Mouse (Mus musculus) neural tube, embryonic 13.5 days (tissue): ENCODE data around the gene Clic1. TPM values are rescaled to one million over a fixed set of nuclear protein-coding genes. Genes with fewer than 3 reads are reported as not detected.

Experiments
- ATAC-seq: fragments of 200-750 bp; cut with Nextera tagmentation; 2 replicates; pipeline ENCODE4 v1.8.0; 2017; ENCODE audit warnings: low read depth, mild to moderate bottlenecking, moderate TSS enrichment, moderate library complexity
- H3K27ac ChIP-seq: fragments of 300-500 bp; sonication (generic); replicated peaks from 2 replicates; pipeline ENCODE4 v1.5.1; 2015; ENCODE audit warnings: moderate library complexity, mild to moderate bottlenecking, inconsistent platforms
- H3K27me3 ChIP-seq: fragments of 300-500 bp; sonication (generic); 2 replicates; pipeline ENCODE4 v1.6.1; 2015; ENCODE audit warnings: mild to moderate bottlenecking, inconsistent platforms
- H3K36me3 ChIP-seq: fragments of 300-500 bp; sonication (generic); 2 replicates; pipeline ENCODE4 v1.6.1; 2015; ENCODE audit warnings: mild to moderate bottlenecking, inconsistent platforms
- H3K4me1 ChIP-seq: fragments of 300-500 bp; sonication (generic); replicated peaks from 2 replicates; pipeline ENCODE4 v1.6.1; 2015; ENCODE audit warnings: inconsistent platforms
- H3K4me2 ChIP-seq: fragments of 300-500 bp; sonication (generic); 2 replicates; pipeline ENCODE4 v1.6.1; 2015; ENCODE audit warnings: inconsistent platforms, mild to moderate bottlenecking, moderate library complexity
- H3K4me3 ChIP-seq: fragments of 300-500 bp; sonication (generic); 2 replicates; pipeline ENCODE4 v1.5.1; 2015; ENCODE audit warnings: mild to moderate bottlenecking, inconsistent platforms
- H3K9ac ChIP-seq: fragments of 300-500 bp; sonication (generic); 2 replicates; pipeline ENCODE4 v1.6.1; 2015; ENCODE audit warnings: moderate library complexity, mild to moderate bottlenecking, inconsistent platforms
- H3K9me3 ChIP-seq: fragments of 300-500 bp; sonication (generic); 2 replicates; pipeline ENCODE4 v1.6.1; 2016; ENCODE audit warnings: inconsistent platforms
- WGBS: fragments of 180-500 bp; shearing (Covaris S2); methylation state at CpG from one replicate; pipeline ENCODE4 v1.1.7; 2015; 5-methylcytosine and 5-hydroxymethylcytosine counted together
- polyA plus RNA-seq: library from polyadenylated mRNA; unstranded; fragments of >200 nt; fragmentation: Nextera tagmentation; extraction: Ambion mirVana; gene quantifications from 2 replicates; pipeline ENCODE4 v1.2.1, GENCODE M21; 2015

Gene Clic1
- polyA plus RNA-seq, 1 experiment from 2014 or later: 145 TPM

DNA sequence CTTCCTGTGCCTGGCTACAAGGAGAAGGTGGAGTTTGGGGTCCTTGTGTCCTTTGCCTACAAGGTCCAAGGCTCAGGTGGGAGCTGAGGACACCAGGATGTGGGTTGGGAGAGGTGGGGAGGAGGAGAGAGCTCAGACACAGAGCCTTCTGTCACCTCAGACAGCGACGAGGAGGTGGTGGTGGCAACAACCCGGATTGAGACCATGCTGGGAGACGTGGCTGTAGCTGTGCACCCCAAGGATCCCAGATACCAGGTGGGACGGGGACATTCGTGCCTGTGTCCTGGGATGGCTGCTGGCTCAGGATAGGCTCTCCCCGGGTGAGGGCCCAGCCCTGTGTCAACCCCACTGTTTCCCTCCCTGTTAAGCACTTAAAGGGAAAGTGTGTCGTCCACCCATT, 38.3 kb upstream of the Clic1 start:
- Histone ChIP-seq H3K4me2 (no peak overlapping the region), H3K9me3 (no peaks in the 10 kb centered on the region), H3K9ac (no peak overlapping the region), H3K4me3 (no peak overlapping the region), H3K27me3 (no peaks in the 10 kb centered on the region), H3K36me3 (peaks cover 97% of the 10 kb centered on the region), H3K4me1 (peaks cover 6% of the 10 kb centered on the region; the same call in 1 of the 2 replicates), H3K27ac (no peak overlapping the region)
- ATAC-seq: no peak
- WGBS: 90% methylated on average over 8 of the region's 8 CpGs

DNA sequence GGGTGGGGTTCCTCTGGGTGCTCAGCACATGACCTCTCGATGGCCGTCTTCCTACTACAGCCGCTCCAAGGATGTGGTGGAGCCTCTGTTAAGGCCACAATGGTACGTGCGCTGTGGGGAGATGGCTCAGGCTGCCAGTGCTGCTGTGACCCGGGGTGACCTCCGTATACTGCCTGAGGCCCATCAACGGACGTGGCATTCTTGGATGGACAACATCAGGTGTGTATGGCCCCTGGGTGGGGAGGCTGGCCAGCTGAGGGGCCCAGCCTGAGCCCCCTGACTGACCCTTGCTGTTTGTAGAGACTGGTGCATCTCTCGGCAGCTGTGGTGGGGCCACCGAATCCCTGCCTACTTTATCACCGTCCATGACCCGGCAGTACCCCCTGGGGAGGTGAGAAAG, 37.3 kb upstream of the Clic1 start:
- Histone ChIP-seq H3K9ac (no peak overlapping the region), H3K4me2 (no peak overlapping the region), H3K9me3 (no peaks in the 10 kb centered on the region), H3K36me3 (peaks cover 96% of the 10 kb centered on the region), H3K4me1 (peaks cover 11% of the 10 kb centered on the region; the same call in 1 of the 2 replicates), H3K27me3 (no peaks in the 10 kb centered on the region), H3K4me3 (no peak overlapping the region), H3K27ac (no peak overlapping the region)
- no peak for ATAC-seq
- WGBS: 82% methylated on average over 13 of the region's 13 CpGs

DNA sequence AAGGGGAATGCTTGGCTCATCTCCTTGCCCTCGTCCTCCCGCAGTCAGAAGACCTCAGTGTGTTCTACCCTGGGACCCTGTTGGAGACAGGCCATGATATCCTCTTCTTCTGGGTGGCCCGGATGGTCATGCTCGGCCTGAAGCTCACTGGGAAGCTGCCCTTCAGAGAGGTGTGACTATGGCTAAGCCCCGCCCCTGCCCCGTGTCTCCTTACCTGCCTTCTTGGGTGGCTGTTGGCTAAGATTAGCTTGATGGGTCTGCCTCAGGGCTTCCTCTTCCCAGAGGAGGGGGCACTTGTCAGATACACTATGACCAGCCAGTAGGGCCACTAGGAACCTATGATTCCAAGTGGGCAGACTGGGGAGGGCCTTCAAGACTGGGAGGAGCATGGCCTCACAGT, 36.5 kb upstream of the Clic1 start:
- peaks cover 11% of the 10 kb centered on the region; the same call in 1 of the 2 replicates for H3K4me1 ChIP-seq
- H3K27ac ChIP-seq: no peak overlapping the region
- no peak overlapping the region for H3K9ac ChIP-seq
- ATAC-seq: no peak
- H3K27me3 ChIP-seq: no peaks in the 10 kb centered on the region
- 86% methylated on average over 6 of the region's 6 CpGs for WGBS
- no peak overlapping the region for H3K4me3 ChIP-seq
- H3K4me2 ChIP-seq: no peak overlapping the region
- H3K36me3 ChIP-seq: peaks cover 94% of the 10 kb centered on the region
- no peaks in the 10 kb centered on the region for H3K9me3 ChIP-seq

DNA sequence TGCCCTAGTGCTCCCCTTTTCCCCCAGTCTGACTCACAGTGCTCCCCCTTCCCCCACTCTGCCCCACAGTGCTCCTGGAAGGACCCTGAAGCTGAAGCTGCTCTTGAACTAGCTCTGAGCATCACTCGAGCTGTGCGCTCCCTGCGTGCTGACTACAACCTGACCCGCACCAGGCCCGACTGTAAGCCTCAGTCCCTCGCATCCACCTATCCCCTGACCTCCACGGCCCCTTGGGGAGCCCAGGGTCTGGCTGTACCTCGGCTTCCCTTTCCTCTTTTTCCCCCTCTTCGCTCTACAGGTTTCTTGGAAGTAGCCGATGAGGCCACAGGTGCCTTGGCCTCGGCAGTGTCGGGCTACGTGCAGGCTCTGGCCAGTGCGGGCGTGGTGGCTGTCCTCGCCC, 34.5 kb upstream of the Clic1 start:
- WGBS: 92% methylated on average over 16 of the region's 16 CpGs

DNA sequence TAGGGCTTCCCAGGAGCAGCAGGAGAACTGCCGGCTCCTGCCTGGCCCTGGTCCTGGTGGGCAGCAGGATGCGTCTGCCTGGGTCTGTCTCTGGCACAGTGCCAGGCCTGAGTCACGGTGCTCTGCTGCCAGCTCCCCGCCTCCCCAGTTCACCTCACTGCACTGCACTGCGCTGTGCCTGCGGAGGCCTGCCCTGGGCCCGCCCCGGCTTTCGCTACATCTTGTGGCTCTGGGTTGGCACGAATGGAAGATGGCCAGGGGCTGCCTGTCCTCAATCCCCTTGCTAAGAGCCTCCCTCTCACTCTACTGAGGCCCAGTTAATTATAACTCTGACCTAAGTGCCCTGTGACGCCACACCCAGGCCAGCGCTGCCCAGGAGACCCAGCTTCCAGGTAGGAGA, 33.4 kb upstream of the Clic1 start, which contains the start of gene Vwa7:
Gene Vwa7, plus strand, starts transcription at position 204 of the 400 bp plus-strand sequence.
- Histone ChIP-seq H3K27ac (no peak within 1 kb of the TSS), H3K4me1 (peaks cover 17% of the 10 kb centered on the region), H3K4me2 (no peak within 1 kb of the TSS), H3K4me3 (no peak within 1 kb of the TSS), H3K9ac (peak within 1 kb of the TSS; percentile 31; the same call in 1 of the 2 replicates), H3K36me3 (peaks cover 64% of the 10 kb centered on the region), H3K27me3 (no peaks in the 10 kb centered on the region), H3K9me3 (no peaks in the 10 kb centered on the region)
- ATAC-seq: peak; percentile 34; the same call in 1 of the 2 replicates
- 61% methylated on average over 12 of the region's 12 CpGs for WGBS

More for the DNA sequence above, 34.5 kb upstream of the Clic1 start:
- H3K27ac ChIP-seq: no peak overlapping the region
- H3K27me3 ChIP-seq: no peaks in the 10 kb centered on the region
- no peak overlapping the region for H3K4me3 ChIP-seq
- H3K4me1 ChIP-seq: peaks cover 11% of the 10 kb centered on the region; the same call in 1 of the 2 replicates
- H3K9me3 ChIP-seq: no peaks in the 10 kb centered on the region
- H3K36me3 ChIP-seq: peaks cover 75% of the 10 kb centered on the region
- no peak for ATAC-seq
- H3K4me2 ChIP-seq: no peak overlapping the region
- no peak overlapping the region for H3K9ac ChIP-seq

DNA sequence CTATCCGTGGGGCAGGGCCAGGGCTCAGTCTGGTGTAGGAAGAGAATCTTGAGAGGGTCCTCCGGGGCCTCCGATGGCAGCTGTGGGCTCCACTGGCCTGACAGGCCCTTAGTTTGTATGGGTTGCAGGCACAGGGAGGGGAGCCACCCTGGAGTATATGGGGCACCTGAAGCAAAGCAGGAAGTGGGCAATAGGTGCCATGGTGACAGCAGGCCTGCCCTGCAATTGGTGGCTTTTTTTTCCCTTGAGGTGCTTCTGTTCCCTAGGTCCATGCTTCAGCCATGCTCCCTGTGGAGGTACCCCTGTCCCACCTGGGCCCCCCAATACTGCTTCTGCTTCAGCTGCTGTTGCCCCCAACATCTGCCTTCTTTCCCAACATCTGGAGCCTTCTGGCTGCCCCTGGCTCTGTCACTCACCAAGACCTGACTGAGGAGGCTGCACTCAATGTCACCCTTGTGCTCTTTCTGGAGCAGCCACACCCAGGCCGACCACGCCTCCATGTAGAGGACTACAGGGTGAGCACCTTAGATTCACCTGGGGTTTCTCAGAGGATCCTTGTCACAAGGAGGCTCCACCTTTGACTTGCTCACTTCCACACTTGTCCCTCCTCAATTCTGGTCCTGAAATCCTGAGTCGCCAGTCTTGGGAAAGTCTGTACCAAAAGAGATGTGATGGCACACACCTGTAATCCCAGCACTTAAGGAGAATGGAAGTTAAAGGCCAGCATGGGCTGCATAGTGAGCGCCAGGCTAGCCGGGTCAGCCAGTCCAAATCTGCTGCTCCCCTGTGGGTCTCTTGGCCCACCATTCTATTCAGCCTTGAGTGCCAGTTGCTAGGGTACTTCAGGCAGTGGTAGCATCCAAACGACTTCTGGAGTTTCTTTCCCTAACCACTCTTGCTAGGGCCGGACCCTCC, 32.7 kb upstream of the Clic1 start:
- no peaks in the 10 kb centered on the region for H3K27me3 ChIP-seq
- no peak overlapping the region for H3K4me2 ChIP-seq
- no peak overlapping the region for H3K9ac ChIP-seq
- H3K4me3 ChIP-seq: no peak overlapping the region
- peaks cover 21% of the 10 kb centered on the region for H3K4me1 ChIP-seq
- no peaks in the 10 kb centered on the region for H3K9me3 ChIP-seq
- WGBS: 80% methylated on average over 10 of the region's 10 CpGs
- peaks cover 57% of the 10 kb centered on the region for H3K36me3 ChIP-seq
- H3K27ac ChIP-seq: no peak overlapping the region
- ATAC-seq: no peak

DNA sequence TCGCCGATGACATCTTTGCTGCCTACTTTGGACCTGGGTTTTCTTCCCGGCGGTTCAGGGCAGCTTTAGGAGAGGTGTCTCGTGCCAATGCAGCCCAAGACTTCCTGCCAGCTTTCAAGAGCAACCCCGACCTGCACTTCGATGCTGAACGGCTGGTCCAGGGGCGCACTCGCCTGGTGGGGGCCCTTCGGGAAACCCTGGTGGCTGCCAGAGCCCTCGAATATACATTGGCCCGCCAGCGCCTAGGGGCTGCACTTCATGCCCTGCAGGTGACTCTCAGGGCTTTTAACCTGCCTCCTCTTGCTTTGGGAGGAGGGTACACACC, 32.1 kb upstream of the Clic1 start:
- Histone ChIP-seq H3K27me3 (no peaks in the 10 kb centered on the region), H3K36me3 (peaks cover 51% of the 10 kb centered on the region), H3K4me1 (peaks cover 21% of the 10 kb centered on the region), H3K4me2 (no peak overlapping the region), H3K9ac (no peak overlapping the region), H3K9me3 (no peaks in the 10 kb centered on the region), H3K4me3 (no peak overlapping the region), H3K27ac (no peak overlapping the region)
- WGBS: 75% methylated on average over 14 of the region's 14 CpGs
- no peak for ATAC-seq

DNA sequence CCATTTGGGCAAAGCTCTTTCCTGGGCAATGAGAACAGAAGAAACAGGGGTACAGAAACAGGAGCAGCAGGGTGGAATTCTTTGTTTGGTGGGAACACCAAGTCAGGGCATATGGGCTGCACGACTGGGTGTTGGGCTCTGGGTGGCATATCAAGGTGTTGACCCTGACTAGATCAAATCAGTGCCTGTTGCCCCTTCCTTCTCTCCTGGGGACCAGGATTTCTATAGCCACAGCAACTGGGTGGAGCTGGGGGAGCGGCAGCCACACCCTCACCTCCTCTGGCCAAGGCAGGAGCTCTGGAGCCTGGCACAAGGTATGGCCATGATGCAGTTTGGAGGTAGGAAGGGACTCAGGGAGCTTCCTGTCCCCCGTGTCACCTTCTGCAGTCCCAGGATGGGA, 31.6 kb upstream of the Clic1 start:
- Histone ChIP-seq H3K4me3 (no peak overlapping the region), H3K27ac (no peak overlapping the region), H3K9ac (no peak overlapping the region), H3K4me1 (peaks cover 21% of the 10 kb centered on the region), H3K4me2 (no peak overlapping the region), H3K9me3 (no peaks in the 10 kb centered on the region), H3K27me3 (no peaks in the 10 kb centered on the region), H3K36me3 (peaks cover 46% of the 10 kb centered on the region)
- 82% methylated on average over 3 of the region's 3 CpGs for WGBS
- no peak for ATAC-seq

DNA sequence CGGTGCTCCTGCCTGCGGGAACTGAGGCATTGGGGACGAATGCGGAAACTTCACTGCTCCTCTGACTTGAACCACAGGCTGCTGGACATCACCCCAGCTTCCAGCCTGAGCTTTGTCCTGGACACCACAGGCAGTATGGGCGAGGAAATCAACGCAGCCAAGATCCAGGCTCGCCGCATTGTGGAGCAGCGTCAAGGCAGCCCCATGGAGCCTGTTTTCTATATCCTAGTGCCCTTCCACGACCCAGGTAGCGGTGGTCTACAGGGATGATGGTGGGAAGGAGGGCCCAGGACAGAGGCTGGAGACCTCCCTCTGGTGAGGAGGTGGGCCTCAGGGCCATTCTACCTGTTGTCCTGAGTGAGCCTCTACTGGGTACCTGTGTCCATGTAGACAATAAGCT, 29.9 kb upstream of the Clic1 start:
- no peak overlapping the region for H3K9ac ChIP-seq
- H3K4me3 ChIP-seq: no peak overlapping the region
- no peak overlapping the region for H3K4me2 ChIP-seq
- H3K36me3 ChIP-seq: peaks cover 29% of the 10 kb centered on the region
- 75% methylated on average over 11 of the region's 11 CpGs for WGBS
- H3K27ac ChIP-seq: no peak overlapping the region
- no peaks in the 10 kb centered on the region for H3K27me3 ChIP-seq
- peaks cover 21% of the 10 kb centered on the region for H3K4me1 ChIP-seq
- H3K9me3 ChIP-seq: no peaks in the 10 kb centered on the region
- no peak for ATAC-seq

DNA sequence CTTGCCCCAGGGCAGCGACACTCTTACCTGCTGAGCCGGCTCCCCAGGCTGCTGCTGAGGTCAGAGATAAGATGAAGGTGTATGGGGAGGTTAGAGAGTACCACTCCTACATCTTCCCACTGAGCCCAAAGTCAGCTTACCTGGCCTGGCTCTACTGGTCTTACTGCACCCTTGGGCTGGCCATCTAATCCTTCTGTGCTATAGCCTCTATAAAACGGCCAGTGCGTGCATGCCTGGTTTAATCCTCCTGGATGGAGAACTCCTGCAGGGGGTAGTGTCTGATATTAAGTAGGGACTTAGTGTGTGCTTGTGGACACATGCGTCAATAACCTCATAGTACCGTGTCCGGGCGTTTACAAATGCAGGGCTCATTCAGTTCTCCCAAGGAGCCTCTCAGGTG, 29.2 kb upstream of the Clic1 start:
- H3K36me3 ChIP-seq: peaks cover 22% of the 10 kb centered on the region
- H3K4me1 ChIP-seq: peaks cover 21% of the 10 kb centered on the region
- H3K27ac ChIP-seq: no peak overlapping the region
- no peak overlapping the region for H3K4me2 ChIP-seq
- 93% methylated on average over 8 of the region's 8 CpGs for WGBS
- ATAC-seq: no peak
- no peaks in the 10 kb centered on the region for H3K27me3 ChIP-seq
- no peak overlapping the region for H3K9ac ChIP-seq
- no peak overlapping the region for H3K4me3 ChIP-seq
- no peaks in the 10 kb centered on the region for H3K9me3 ChIP-seq

DNA sequence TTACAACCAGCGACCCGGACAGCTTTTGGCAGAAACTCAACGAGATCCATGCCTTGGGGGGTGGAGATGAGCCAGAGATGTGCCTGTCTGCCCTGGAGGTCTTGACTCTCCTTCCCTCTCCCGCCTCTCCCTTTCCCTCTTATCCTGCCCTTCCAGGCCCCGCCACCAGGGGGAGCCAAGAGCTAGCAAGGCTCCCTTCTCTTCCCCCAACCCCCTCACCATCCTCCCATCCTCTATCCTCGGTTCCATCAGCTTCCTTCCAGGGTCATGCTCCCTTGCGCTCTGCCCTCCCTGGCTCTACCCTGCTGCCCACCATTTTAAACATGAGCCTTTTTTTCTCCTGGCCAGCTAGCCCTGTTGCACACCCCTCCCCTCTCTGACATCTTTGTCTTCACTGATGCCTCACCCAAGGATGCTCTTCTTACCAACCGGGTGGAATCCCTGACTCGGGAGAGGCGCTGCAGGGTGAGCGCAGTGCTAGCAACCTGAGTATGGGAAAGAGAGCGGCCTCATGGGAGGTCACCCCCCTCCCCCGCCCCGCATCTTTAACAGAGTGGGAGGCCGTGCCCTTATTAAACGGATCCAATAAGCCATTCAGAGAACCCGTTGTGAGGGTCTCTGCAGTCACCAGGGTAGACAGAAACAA, 28.5 kb upstream of the Clic1 start:
- peak overlapping the region; percentile 41 for H3K9ac ChIP-seq
- peaks cover 23% of the 10 kb centered on the region for H3K4me1 ChIP-seq
- H3K27ac ChIP-seq: no peak overlapping the region; the same call in 1 of the 2 replicates
- peaks cover 15% of the 10 kb centered on the region for H3K36me3 ChIP-seq
- peak overlapping the region; percentile 25 for H3K4me2 ChIP-seq
- H3K27me3 ChIP-seq: no peaks in the 10 kb centered on the region
- 10% methylated on average over 17 of the region's 17 CpGs for WGBS
- no peak overlapping the region for H3K4me3 ChIP-seq
- ATAC-seq: 0 out of 2 replicates have a peak, but pooled peaks have one; percentile 52
- H3K9me3 ChIP-seq: no peaks in the 10 kb centered on the region

DNA sequence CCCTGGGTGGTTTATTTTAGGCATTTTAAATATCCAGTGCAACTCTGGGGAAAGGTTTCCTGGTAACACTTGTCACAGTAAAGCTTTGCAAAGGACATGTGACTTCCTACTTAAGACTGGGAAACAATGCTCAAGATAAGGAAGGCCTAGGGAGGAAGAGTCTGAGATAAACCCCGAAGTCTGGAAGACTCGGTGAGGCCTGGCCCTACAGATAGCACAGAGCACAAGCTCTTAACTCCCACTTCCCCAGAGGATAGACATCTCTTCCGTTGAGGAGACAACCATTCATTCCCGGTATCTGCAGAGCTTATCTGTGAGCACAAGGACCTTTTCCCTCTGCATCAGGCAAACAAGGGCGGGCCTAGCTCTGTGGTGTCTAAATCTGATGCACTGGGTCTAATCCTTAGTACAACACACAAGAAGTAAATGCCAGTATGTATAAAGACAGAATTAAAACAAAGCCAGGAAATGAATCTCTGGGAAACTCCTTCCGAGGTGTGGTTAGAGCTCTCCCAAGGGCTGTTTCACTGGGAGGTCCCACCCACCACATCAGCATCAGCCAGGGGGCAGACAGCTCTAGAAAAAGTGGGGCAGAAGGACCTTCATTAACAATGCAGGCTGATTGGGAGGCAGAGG, 27.8 kb upstream of the Clic1 start:
- Histone ChIP-seq H3K9me3 (no peaks in the 10 kb centered on the region), H3K27me3 (no peaks in the 10 kb centered on the region), H3K4me3 (no peak overlapping the region), H3K9ac (no peak overlapping the region; the same call in 1 of the 2 replicates), H3K36me3 (0 out of 2 replicates have a peak, but pooled peaks cover 10% of the 10 kb centered on the region), H3K4me2 (no peak overlapping the region), H3K4me1 (peaks cover 20% of the 10 kb centered on the region), H3K27ac (no peak overlapping the region; the same call in 1 of the 2 replicates)
- ATAC-seq: no peak
- WGBS: 67% methylated on average over 6 of the region's 6 CpGs
